Mouse (Mus musculus) MEL (cell line): ENCODE results near the gene Pms1. TPM values are rescaled to one million over a fixed set of nuclear protein-coding genes. Genes with fewer than 3 reads are reported as not detected.

Experiments used
- DNase-seq: peaks from one replicate; pipeline ENCODE4 v3.0.0; 2011; ENCODE audit warnings: low read depth, low spot score
- H3K27ac ChIP-seq: 2 replicates; pipeline ENCODE4 v1.5.1; 2012; ENCODE audit warnings: low read depth, mild to moderate bottlenecking, control low read depth, low read length, moderate library complexity; ENCODE audit not compliant: control insufficient read depth
- H3K27me3 ChIP-seq, 2 experiments: fragments of 150-350 bp in 1 of 2; sonication (generic) in 1 of 2; 2 replicates each; pipeline ENCODE4 v1.6.1; 2012; ENCODE audit warnings: low read length in 2 of 2, mild to moderate bottlenecking in 2 of 2, improper control_type of control experiment in 1 of 2, moderate library complexity in 1 of 2; ENCODE audit not compliant: insufficient read depth in 2 of 2, control insufficient read depth in 1 of 2
- H3K36me3 ChIP-seq, 2 experiments: 2 replicates each; pipeline ENCODE4 v1.6.1; 2012 to 2014; ENCODE audit warnings: low read length in 2 of 2, improper control_type of control experiment in 1 of 2, inconsistent platforms in 1 of 2, mild to moderate bottlenecking in 1 of 2; ENCODE audit not compliant: insufficient read depth in 2 of 2, control insufficient read depth in 1 of 2
- H3K4me1 ChIP-seq, 2 experiments: fragments of 150-350 bp in 1 of 2; sonication (generic) in 1 of 2; 2 replicates each; pipeline ENCODE4 v1.6.1; 2012; ENCODE audit warnings: low read length in 2 of 2, improper control_type of control experiment in 1 of 2, mild to moderate bottlenecking in 1 of 2; ENCODE audit not compliant: insufficient read depth in 2 of 2, control insufficient read depth in 1 of 2
- H3K4me3 ChIP-seq, 2 experiments: fragments of 150-350 bp in 1 of 2; sonication (generic) in 1 of 2; 2 replicates each; pipeline ENCODE4 v1.5.1; 2012; ENCODE audit warnings: low read depth in 2 of 2, low read length in 2 of 2, mild to moderate bottlenecking in 2 of 2, moderate library complexity in 2 of 2, control low read depth in 1 of 2, improper control_type of control experiment in 1 of 2; ENCODE audit not compliant: control insufficient read depth in 1 of 2, insufficient read depth in 1 of 2
- H3K79me2 ChIP-seq: 2 replicates; pipeline ENCODE4 v1.6.1; 2012; ENCODE audit warnings: mild to moderate bottlenecking, low read length, moderate library complexity; ENCODE audit not compliant: control insufficient read depth, poor library complexity, insufficient read depth
- H3K9ac ChIP-seq: 2 replicates; pipeline ENCODE4 v1.6.1; 2012; ENCODE audit warnings: low read depth, mild to moderate bottlenecking, control low read depth, low read length, moderate library complexity; ENCODE audit not compliant: control insufficient read depth, poor library complexity, severe bottlenecking
- H3K9me3 ChIP-seq: fragments of 150-350 bp; sonication (generic); replicated peaks from 2 replicates; pipeline ENCODE4 v1.6.1; 2012; ENCODE audit warnings: mild to moderate bottlenecking, low read length, improper control_type of control experiment, moderate library complexity; ENCODE audit not compliant: insufficient read depth
- BHLHE40 ChIP-seq: IDR thresholded peaks from 2 replicates; pipeline ENCODE4 v1.6.1; 2012; ENCODE audit warnings: low read depth, mild to moderate bottlenecking, inconsistent platforms, low read length, improper control_type of control experiment, borderline replicate concordance
- CHD1 ChIP-seq: IDR thresholded peaks from 2 replicates; pipeline ENCODE4 v1.6.1; 2012; ENCODE audit warnings: low read depth, mild to moderate bottlenecking, inconsistent platforms, low read length, improper control_type of control experiment
- CHD2 ChIP-seq: IDR thresholded peaks from 2 replicates; pipeline ENCODE4 v1.6.1; 2011; ENCODE audit warnings: low read length, improper control_type of control experiment
- ELF1 ChIP-seq: IDR thresholded peaks from 2 replicates; pipeline ENCODE4 v1.6.1; 2014; ENCODE audit warnings: low read depth, mild to moderate bottlenecking, inconsistent platforms, low read length, improper control_type of control experiment, moderate library complexity
- EP300 ChIP-seq, 2 experiments: IDR thresholded peaks; 2 replicates each; pipeline ENCODE4 v1.6.1; 2011; ENCODE audit warnings: improper control_type of control experiment in 2 of 2, low read length in 2 of 2, low read depth in 1 of 2, mild to moderate bottlenecking in 1 of 2
- ETS1 ChIP-seq: IDR thresholded peaks from 2 replicates; pipeline ENCODE4 v1.6.1; 2012; ENCODE audit warnings: low read depth, mild to moderate bottlenecking, inconsistent platforms, low read length, improper control_type of control experiment, moderate library complexity
- GABPA ChIP-seq: IDR thresholded peaks from 2 replicates; pipeline ENCODE4 v1.6.1; 2012; ENCODE audit warnings: low read depth, mild to moderate bottlenecking, inconsistent platforms, low read length, improper control_type of control experiment, moderate library complexity
- HCFC1 ChIP-seq: IDR thresholded peaks from 2 replicates; pipeline ENCODE4 v1.6.1; 2012; ENCODE audit warnings: low read depth, mild to moderate bottlenecking, inconsistent platforms, low read length, improper control_type of control experiment, moderate library complexity
- JUND ChIP-seq: IDR thresholded peaks from 2 replicates; pipeline ENCODE4 v1.6.1; 2011; ENCODE audit warnings: low read depth, mild to moderate bottlenecking, improper control_type of control experiment, low read length
- KAT2A ChIP-seq: conservative IDR thresholded peaks from 2 replicates; pipeline ENCODE4 v1.6.1; 2012; ENCODE audit warnings: low read depth, low read length, improper control_type of control experiment, inconsistent platforms
- MAX ChIP-seq: IDR thresholded peaks from 2 replicates; pipeline ENCODE4 v1.6.1; 2011; ENCODE audit warnings: low read length, improper control_type of control experiment
- MEF2A ChIP-seq: IDR thresholded peaks from 2 replicates; pipeline ENCODE4 v1.6.1; 2014; ENCODE audit warnings: low read depth, mild to moderate bottlenecking, inconsistent platforms, low read length, improper control_type of control experiment; ENCODE audit not compliant: poor library complexity, insufficient replicate concordance, severe bottlenecking; ENCODE audit errors: extremely low read depth
- MYC ChIP-seq: IDR thresholded peaks from 2 replicates; pipeline ENCODE4 v1.6.1; 2011; ENCODE audit warnings: low read depth, mild to moderate bottlenecking, low read length, improper control_type of control experiment, moderate library complexity
- NRF1 ChIP-seq: IDR thresholded peaks from 2 replicates; pipeline ENCODE4 v1.6.1; 2014; ENCODE audit warnings: low read depth, mild to moderate bottlenecking, inconsistent platforms, low read length, improper control_type of control experiment, moderate library complexity; ENCODE audit not compliant: poor library complexity, insufficient read depth, severe bottlenecking
- POLR2A ChIP-seq, 2 experiments: IDR thresholded peaks; 2 replicates each; pipeline ENCODE4 v1.6.1; 2011 to 2012; ENCODE audit warnings: low read length in 2 of 2, mild to moderate bottlenecking in 2 of 2, control low read depth in 1 of 2, improper control_type of control experiment in 1 of 2, low read depth in 1 of 2, moderate library complexity in 1 of 2; ENCODE audit not compliant: control insufficient read depth in 1 of 2, insufficient read depth in 1 of 2, poor library complexity in 1 of 2
- RCOR1 ChIP-seq: IDR thresholded peaks from 2 replicates; pipeline ENCODE4 v1.6.1; 2012; ENCODE audit warnings: low read depth, mild to moderate bottlenecking, inconsistent platforms, low read length, improper control_type of control experiment
- SMC3 ChIP-seq: IDR thresholded peaks from 2 replicates; pipeline ENCODE4 v1.6.1; 2011; ENCODE audit warnings: low read depth, low read length, improper control_type of control experiment
- UBTF ChIP-seq: IDR thresholded peaks from 2 replicates; pipeline ENCODE4 v1.6.1; 2012; ENCODE audit warnings: low read depth, mild to moderate bottlenecking, inconsistent platforms, low read length, improper control_type of control experiment, moderate library complexity, borderline replicate concordance; ENCODE audit not compliant: insufficient read depth
- ZKSCAN1 ChIP-seq: IDR thresholded peaks from 2 replicates; pipeline ENCODE4 v1.6.1; 2012; ENCODE audit warnings: low read depth, mild to moderate bottlenecking, inconsistent platforms, low read length, improper control_type of control experiment, moderate library complexity
- ZMIZ1 ChIP-seq: IDR thresholded peaks from 2 replicates; pipeline ENCODE4 v1.6.1; 2012; ENCODE audit warnings: low read depth, mild to moderate bottlenecking, inconsistent platforms, low read length, improper control_type of control experiment, moderate library complexity
- ZNF384 ChIP-seq: IDR thresholded peaks from 2 replicates; pipeline ENCODE4 v1.6.1; 2012; ENCODE audit warnings: low read depth, mild to moderate bottlenecking, inconsistent platforms, low read length, improper control_type of control experiment
- polyA plus RNA-seq, 2 experiments: library from polyadenylated mRNA; stranded (reverse) in 1 of 2; unstranded in 1 of 2; fragments of >175 nt in 1 of 2; fragments of >200 nt in 1 of 2; gene quantifications; 2 replicates each; pipeline versions ENCODE4 v1.2.1 to v1.2.4; 2012; ENCODE audit warnings: low replicate concordance in 2 of 2, low read depth in 1 of 2; ENCODE audit not compliant: insufficient read length in 2 of 2, insufficient read depth in 1 of 2, missing spikeins in 1 of 2
- total RNA-seq: library from RNA; depleted of rRNA; stranded (reverse); fragments of 300-350 nt; gene quantifications from 2 replicates; pipeline ENCODE4 v1.2.3, GENCODE M21; 2012

The Pms1 gene
- total and polyA plus RNA-seq, 3 experiments = 9.5 to 13.4 TPM; not detected in 1

- DNase-seq = no peak
- Histone ChIP-seq H3K9me3 (no peaks in the 10 kb centered on the region), H3K9ac (no peak within 1 kb of the TSS), H3K27me3 (no peaks in the 10 kb centered on the region), H3K36me3 (no peaks in the 10 kb centered on the region), H3K4me3 (no peak within 1 kb of the TSS), H3K27ac (no peak within 1 kb of the TSS), H3K4me1 (no peaks in the 10 kb centered on the region), H3K79me2 (no peaks in the 10 kb centered on the region)
- TF ChIP-seq CHD2 (no peak), EP300 (IDR thresholded peaks at IDR 0.05; ENCODE audit: low read depth in 1 of 2, low read length in 2 of 2) (no peak), ZMIZ1 (no peak), KAT2A (no peak), ELF1 (no peak), RCOR1 (no peak), MEF2A (no peak), UBTF (no peak), BHLHE40 (no peak), CHD1 (no peak), POLR2A (IDR thresholded peaks at IDR 0.05; ENCODE audit: control insufficient read depth in 1 of 2, insufficient read depth in 1 of 2, low read depth in 1 of 2, low read length in 2 of 2, poor library complexity in 1 of 2) (no peak)
Observed at GRCm38 (mm10) chr1:53187536-53187935, 109.3 kb downstream of the Pms1 start, which contains the start of gene 1700019A02Rik. TSS of gene 1700019A02Rik (minus strand) at chr1:53187636.

GRCm38 (mm10) chr1:53186301-53186700 is 110.5 kb downstream of the Pms1 start:
- Histone ChIP-seq H3K27ac (no peak overlapping the region), H3K9me3 (no peaks in the 10 kb centered on the region), H3K36me3 (no peaks in the 10 kb centered on the region), H3K27me3 (no peaks in the 10 kb centered on the region)
- DNase-seq = no peak
- no peak for TF ChIP-seq ELF1
- TF ChIP-seq MEF2A = no peak
- TF ChIP-seq ETS1 = no peak
- no peak for TF ChIP-seq HCFC1
- no peak for TF ChIP-seq GABPA
- TF ChIP-seq NRF1 = no peak
- no peak for TF ChIP-seq MAX
- TF ChIP-seq JUND = no peak
- TF ChIP-seq UBTF = no peak
- no peak for TF ChIP-seq SMC3
- TF ChIP-seq ZKSCAN1 = no peak
- TF ChIP-seq CHD2 = no peak
- no peak for TF ChIP-seq MYC
- TF ChIP-seq ZNF384 = no peak
- TF ChIP-seq, all 39 proteins: peak for 0
- Histone ChIP-seq H3K79me2 (no peaks in the 10 kb centered on the region), H3K9ac (no peak overlapping the region), H3K4me1 (no peaks in the 10 kb centered on the region), H3K4me3 (no peak overlapping the region)
